In the genomic region with DNA sequence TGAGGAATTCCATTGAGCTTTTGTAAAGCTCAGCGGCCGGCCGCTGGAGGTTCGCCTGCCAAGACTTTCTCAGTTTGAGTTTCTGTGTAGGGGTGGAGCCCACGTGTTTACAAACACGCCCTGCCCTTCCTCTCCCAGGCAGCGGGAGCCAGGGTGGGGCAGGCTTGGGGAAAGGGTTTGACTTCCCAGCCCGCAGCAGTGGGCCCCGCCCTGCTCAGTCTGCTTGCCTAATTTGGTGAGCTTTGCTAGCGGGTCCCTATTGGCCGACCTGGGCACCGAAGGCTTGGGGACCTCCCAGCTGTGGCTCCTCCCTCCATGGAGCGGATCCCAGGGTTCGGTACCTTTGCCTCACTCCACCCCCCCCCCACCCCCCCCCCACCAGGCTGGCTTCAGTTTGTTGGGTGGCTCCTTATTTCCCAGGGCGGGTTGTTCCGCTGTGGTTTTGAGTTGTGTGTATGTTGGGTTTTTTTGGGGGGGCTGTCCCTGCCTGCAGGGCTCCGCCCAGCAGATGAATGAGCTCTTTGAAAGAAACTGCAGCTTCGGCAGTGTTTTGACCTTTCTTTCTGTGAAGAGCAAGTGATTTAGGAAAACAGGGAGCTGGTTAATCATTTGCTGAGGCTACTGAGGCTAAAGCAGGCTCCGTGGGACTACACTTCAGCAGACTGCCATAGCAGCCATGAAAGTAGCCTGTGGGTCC, we compare ENCODE assay signal across 8 mouse cellular contexts. TPM values are rescaled to one million over a fixed set of nuclear protein-coding genes. Genes with fewer than 3 reads are reported as not detected.
DNase-seq lines count a peak whose midpoint lies in the region; ATAC-seq and TF ChIP-seq lines count a peak whose summit lies in the region.

No protein-coding gene starts in this region.

- DNase-seq in fibroblast of lung, adult 2 months (ENCODE audit: low read depth) = peak; percentile 98
- DNase-seq in kidney, postnatal 14 days = peak; percentile 97
- DNase-seq in thymus, postnatal 0 days (ENCODE audit: low spot score) = peak; percentile 88

- peak overlapping the region; percentile 55 for H3K9ac ChIP-seq in ES-Bruce4 (ENCODE audit: low read depth, poor library complexity, severe bottlenecking)
- H3K9ac ChIP-seq in heart, embryonic 16.5 days (ENCODE audit: low read length) = peak overlapping the region; percentile 79
- peak overlapping the region; percentile 40 for H3K9ac ChIP-seq in lung, embryonic 15.5 days
- no peak overlapping the region for H3K9ac ChIP-seq in neural tube, embryonic 15.5 days (replicated peaks)

- TF ChIP-seq EP300 in ES-Bruce4 (IDR thresholded peaks at IDR 0.05; ENCODE audit: insufficient read depth, low read depth, low read length) = peak; percentile 90

- no peak for TF ChIP-seq CTCF in ES-Bruce4 (IDR thresholded peaks at IDR 0.05; ENCODE audit: low read depth, low read length)
- TF ChIP-seq CTCF in bone marrow macrophage, adult 2 months (IDR thresholded peaks at IDR 0.05; ENCODE audit: low read depth, low read length) = 0 out of 2 replicates have a peak, but pooled peaks have one; percentile 2

- H3K4me1 ChIP-seq in ES-Bruce4 (ENCODE audit: control insufficient read depth, insufficient read depth, low read length) = peaks cover 9% of the 10 kb centered on the region
- H3K4me1 ChIP-seq in bone marrow macrophage, adult 2 months (ENCODE audit: control insufficient read depth, insufficient read depth, low read length) = peaks cover 41% of the 10 kb centered on the region
- H3K4me1 ChIP-seq in heart, embryonic 16.5 days (ENCODE audit: control insufficient read depth, insufficient read depth, low read length) = peaks cover 44% of the 10 kb centered on the region
- peaks cover 64% of the 10 kb centered on the region for H3K4me1 ChIP-seq in lung, embryonic 15.5 days
- H3K4me1 ChIP-seq in neural tube, embryonic 15.5 days = peaks cover 55% of the 10 kb centered on the region

- peak; percentile 94 for ATAC-seq in heart, embryonic 16.5 days (replicated peaks; ENCODE audit: extremely low read depth, insufficient read depth, low FRiP score)
- peak; percentile 97 for ATAC-seq in lung, embryonic 15.5 days (ENCODE audit: borderline replicate concordance, extremely low read depth, low FRiP score, low TSS enrichment)
- ATAC-seq in neural tube, embryonic 15.5 days (ENCODE audit: low FRiP score) = peak; percentile 84

- peak overlapping the region; percentile 83 for H3K4me2 ChIP-seq in heart, embryonic 16.5 days (ENCODE audit: low read depth, low read length)
- H3K4me2 ChIP-seq in lung, embryonic 15.5 days = peak overlapping the region; percentile 63
- H3K4me2 ChIP-seq in neural tube, embryonic 15.5 days = peak overlapping the region; percentile 51

- H3K36me3 ChIP-seq in ES-Bruce4 (ENCODE audit: control insufficient read depth, insufficient read depth, low read length, poor library complexity, severe bottlenecking) = peaks cover 2% of the 10 kb centered on the region; the same call in 1 of the 2 replicates
- H3K36me3 ChIP-seq in heart, embryonic 16.5 days (ENCODE audit: control insufficient read depth, insufficient read depth) = peaks cover 8% of the 10 kb centered on the region
- peaks cover 17% of the 10 kb centered on the region for H3K36me3 ChIP-seq in lung, embryonic 15.5 days
- peaks cover 17% of the 10 kb centered on the region for H3K36me3 ChIP-seq in neural tube, embryonic 15.5 days

- H3K9me3 ChIP-seq in ES-Bruce4 (replicated peaks; ENCODE audit: control insufficient read depth, insufficient read depth, low read length, poor library complexity, severe bottlenecking) = no peaks in the 10 kb centered on the region
- H3K9me3 ChIP-seq in heart, embryonic 16.5 days (replicated peaks; ENCODE audit: control insufficient read depth, low read length) = no peaks in the 10 kb centered on the region
- no peaks in the 10 kb centered on the region for H3K9me3 ChIP-seq in lung, embryonic 15.5 days
- no peaks in the 10 kb centered on the region for H3K9me3 ChIP-seq in neural tube, embryonic 15.5 days (replicated peaks)

- TF ChIP-seq POLR2A in ES-Bruce4 (IDR thresholded peaks at IDR 0.05; ENCODE audit: insufficient read depth, low read length) = no peak
- TF ChIP-seq POLR2A in bone marrow macrophage, adult 2 months (IDR thresholded peaks at IDR 0.05; ENCODE audit: borderline replicate concordance, low read depth, low read length) = no peak

- WGBS in heart, embryonic 16.5 days = under 1% methylated on average over 18 of the region's 19 CpGs
- WGBS in lung, embryonic 15.5 days = under 1% methylated on average over 19 of the region's 19 CpGs
- 2% methylated on average over 18 of the region's 19 CpGs for WGBS in neural tube, embryonic 15.5 days

- H3K27me3 ChIP-seq in ES-Bruce4 (ENCODE audit: control insufficient read depth, insufficient read depth, low read length, poor library complexity, severe bottlenecking) = no peaks in the 10 kb centered on the region
- H3K27me3 ChIP-seq in heart, embryonic 16.5 days (ENCODE audit: control insufficient read depth, insufficient read depth, low read length) = no peaks in the 10 kb centered on the region
- no peaks in the 10 kb centered on the region for H3K27me3 ChIP-seq in lung, embryonic 15.5 days
- no peaks in the 10 kb centered on the region for H3K27me3 ChIP-seq in neural tube, embryonic 15.5 days (replicated peaks)

- H3K27ac ChIP-seq in ES-Bruce4 (ENCODE audit: insufficient read depth, low read length) = peak overlapping the region; percentile 87
- H3K27ac ChIP-seq in bone marrow macrophage, adult 2 months (ENCODE audit: insufficient read depth, low read depth, low read length) = peak overlapping the region; percentile 80
- H3K27ac ChIP-seq in heart, embryonic 16.5 days (ENCODE audit: low read length) = peak overlapping the region; percentile 96
- peak overlapping the region; percentile 98 for H3K27ac ChIP-seq in lung, embryonic 15.5 days
- H3K27ac ChIP-seq in neural tube, embryonic 15.5 days (replicated peaks) = peak overlapping the region; percentile 74

- H3K4me3 ChIP-seq in ES-Bruce4 (ENCODE audit: low read depth, low read length) = peak overlapping the region; percentile 51
- peak overlapping the region; percentile 59 for H3K4me3 ChIP-seq in bone marrow macrophage, adult 2 months (ENCODE audit: insufficient read depth, low read length)
- peak overlapping the region; percentile 52 for H3K4me3 ChIP-seq in heart, embryonic 16.5 days (ENCODE audit: low read length)
- peak overlapping the region; percentile 35 for H3K4me3 ChIP-seq in lung, embryonic 15.5 days
- H3K4me3 ChIP-seq in neural tube, embryonic 15.5 days (replicated peaks) = peak overlapping the region; percentile 19; the same call in 1 of the 2 replicates

RNA-seq across cellular contexts. Expression of a gene that starts 23.1 kb away (rescaled TPM):
- polyA plus RNA-seq in ES-Bruce4 (2011; ENCODE audit: insufficient read depth, insufficient read length, low read depth, missing spikeins) = 6.9 and 7.9 TPM in 2 replicates
- polyA plus RNA-seq in bone marrow macrophage, adult 2 months (2012; ENCODE audit: insufficient read depth, insufficient read length, missing spikeins) = 28.9 and 29.1 TPM in 2 replicates
- 8.8 TPM in 2 replicates for polyA plus RNA-seq in heart, embryonic 16.5 days (2015; fragmentation: Nextera tagmentation; extraction: Ambion mirVana)
- polyA plus RNA-seq in lung, embryonic 15.5 days (2015; fragmentation: Nextera tagmentation; extraction: Ambion mirVana) = 7.8 and 8.8 TPM in 2 replicates
- 12.4 and 12.7 TPM in 2 replicates for polyA plus RNA-seq in neural tube, embryonic 15.5 days (2015; fragmentation: Nextera tagmentation; extraction: Ambion mirVana)
- polyA plus RNA-seq in thymus, postnatal 0 days (2015; fragmentation: Nextera tagmentation; extraction: Ambion mirVana) = 8.1 and 9.3 TPM in 2 replicates

RNA-seq across cellular contexts. Expression of a gene that starts 39.3 kb away (rescaled TPM):
- 17.7 and 18.6 TPM in 2 replicates for polyA plus RNA-seq in ES-Bruce4 (2011; ENCODE audit: insufficient read depth, insufficient read length, low read depth, missing spikeins)
- 16.2 and 18.2 TPM in 2 replicates for polyA plus RNA-seq in bone marrow macrophage, adult 2 months (2012; ENCODE audit: insufficient read depth, insufficient read length, missing spikeins)
- polyA plus RNA-seq in heart, embryonic 16.5 days (2015; fragmentation: Nextera tagmentation; extraction: Ambion mirVana) = 2.5 and 4.7 TPM in 2 replicates
- polyA plus RNA-seq in lung, embryonic 15.5 days (2015; fragmentation: Nextera tagmentation; extraction: Ambion mirVana) = 4.0 and 5.7 TPM in 2 replicates
- polyA plus RNA-seq in neural tube, embryonic 15.5 days (2015; fragmentation: Nextera tagmentation; extraction: Ambion mirVana) = 4.8 and 6.0 TPM in 2 replicates
- polyA plus RNA-seq in thymus, postnatal 0 days (2015; fragmentation: Nextera tagmentation; extraction: Ambion mirVana) = 2.9 and 5.1 TPM in 2 replicates

Comparison
In these comparisons a context has a peak if more than half of its experiments do, and no peak if none do; other contexts are left out.
1. Peak in every context shown above with its lines: DNase-seq, ATAC-seq, H3K4me3 ChIP-seq and H3K27ac ChIP-seq.